Mouse (Mus musculus) monocyte, adult 5-6 weeks (primary cell): ENCODE results near the gene Rasgrf2. TPM values are rescaled to one million over a fixed set of nuclear protein-coding genes. Genes with fewer than 3 reads are reported as not detected.

Experiments used
- ATAC-seq: fragments of 153-309, 156-312 bp; replicated peaks from 2 replicates; pipeline ENCODE4 v1.8.0; 2017; ENCODE audit warnings: mild to moderate bottlenecking; ENCODE audit not compliant: low TSS enrichment, insufficient number of reproducible peaks, severe bottlenecking, poor library complexity, low FRiP score
- total RNA-seq: library from RNA; stranded (forward); fragments of 200-1000, 200-491, 200-594 nt; gene quantifications from 3 replicates; pipeline ENCODE4 v1.2.3, GENCODE M21; 2017

The Rasgrf2 gene
- total RNA-seq, 1 experiment from 2014 or later = 4.1 TPM

DNA sequence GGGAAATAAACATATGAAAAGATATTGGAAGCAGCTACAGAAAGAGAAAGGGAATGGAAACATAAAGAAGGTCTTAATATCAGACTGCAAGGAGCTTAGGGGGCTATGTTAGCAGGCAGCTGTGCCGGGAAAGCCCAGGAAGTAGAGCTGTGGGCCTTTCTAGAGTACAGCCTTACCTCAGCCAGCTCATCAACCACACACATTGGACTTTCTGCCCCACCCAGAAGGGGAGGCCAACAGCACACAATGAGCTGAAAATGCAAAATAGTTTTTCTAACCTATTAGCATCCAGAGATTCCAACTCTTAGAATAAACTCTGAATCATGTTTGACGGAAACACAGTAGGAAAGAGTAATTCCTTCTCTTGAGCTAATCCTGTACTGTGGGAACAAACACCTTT is 154.9 kb downstream of the Rasgrf2 start:
- no peak for ATAC-seq

DNA sequence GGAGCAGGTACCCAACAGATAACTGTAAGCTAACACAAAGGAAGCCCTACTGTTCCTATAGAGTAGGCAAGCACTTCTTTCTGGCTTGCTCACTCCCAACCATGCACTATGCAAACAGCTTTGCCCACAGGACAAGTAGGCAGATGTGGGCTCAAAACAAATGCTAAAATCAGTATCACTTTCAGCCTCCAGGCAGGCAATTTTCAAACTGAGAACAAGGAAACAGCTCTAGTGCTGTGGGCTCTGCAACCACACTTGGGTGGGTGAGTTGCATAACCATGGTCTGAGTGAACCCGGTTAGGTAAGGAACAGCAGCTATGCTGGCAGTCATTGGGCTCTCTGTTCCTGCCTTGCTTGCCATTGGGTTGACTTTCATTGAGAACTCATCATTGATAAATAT is 157.3 kb downstream of the Rasgrf2 start:
- ATAC-seq = no peak

- ATAC-seq = no peak
These were observed 160.2 kb downstream of the Rasgrf2 start for GRCm38 (mm10) chr13:91971246-91971645.

GRCm38 (mm10) chr13:91956474-91956873 is 175.0 kb downstream of the Rasgrf2 start:
- ATAC-seq = no peak

GRCm38 (mm10) chr13:91955646-91956045 is 175.8 kb downstream of the Rasgrf2 start:
- no peak for ATAC-seq

- ATAC-seq = no peak
These were observed 176.3 kb downstream of the Rasgrf2 start for GRCm38 (mm10) chr13:91955175-91955574.

GRCm38 (mm10) chr13:91940113-91940512 is 191.3 kb downstream of the Rasgrf2 start:
- ATAC-seq = no peak

GRCm38 (mm10) chr13:91938826-91939225 is 192.6 kb downstream of the Rasgrf2 start:
- no peak for ATAC-seq

GRCm38 (mm10) chr13:91937232-91937631 is 194.2 kb downstream of the Rasgrf2 start:
- no peak for ATAC-seq

DNA sequence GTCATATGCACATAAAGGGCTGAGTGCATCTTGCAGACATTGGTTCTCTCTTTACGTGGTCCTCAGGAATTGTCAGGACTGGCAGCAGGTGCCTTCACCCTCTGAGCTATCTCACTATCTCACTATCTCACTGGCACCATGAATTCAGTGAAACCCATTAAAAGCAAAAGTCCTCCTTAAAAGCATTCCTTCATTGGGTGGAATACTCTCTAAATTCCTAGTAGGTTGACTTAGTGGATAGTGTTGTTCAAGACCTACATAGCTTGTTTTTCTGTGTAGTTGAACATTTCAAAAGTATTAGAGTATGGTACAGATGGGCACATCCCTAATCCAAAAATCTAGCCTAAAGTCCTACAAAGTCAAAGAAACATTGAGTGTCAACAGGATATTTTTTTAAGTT is 199.3 kb downstream of the Rasgrf2 start:
- no peak for ATAC-seq

- no peak for ATAC-seq
These were observed 201.3 kb downstream of the Rasgrf2 start for GRCm38 (mm10) chr13:91929943-91930726.

DNA sequence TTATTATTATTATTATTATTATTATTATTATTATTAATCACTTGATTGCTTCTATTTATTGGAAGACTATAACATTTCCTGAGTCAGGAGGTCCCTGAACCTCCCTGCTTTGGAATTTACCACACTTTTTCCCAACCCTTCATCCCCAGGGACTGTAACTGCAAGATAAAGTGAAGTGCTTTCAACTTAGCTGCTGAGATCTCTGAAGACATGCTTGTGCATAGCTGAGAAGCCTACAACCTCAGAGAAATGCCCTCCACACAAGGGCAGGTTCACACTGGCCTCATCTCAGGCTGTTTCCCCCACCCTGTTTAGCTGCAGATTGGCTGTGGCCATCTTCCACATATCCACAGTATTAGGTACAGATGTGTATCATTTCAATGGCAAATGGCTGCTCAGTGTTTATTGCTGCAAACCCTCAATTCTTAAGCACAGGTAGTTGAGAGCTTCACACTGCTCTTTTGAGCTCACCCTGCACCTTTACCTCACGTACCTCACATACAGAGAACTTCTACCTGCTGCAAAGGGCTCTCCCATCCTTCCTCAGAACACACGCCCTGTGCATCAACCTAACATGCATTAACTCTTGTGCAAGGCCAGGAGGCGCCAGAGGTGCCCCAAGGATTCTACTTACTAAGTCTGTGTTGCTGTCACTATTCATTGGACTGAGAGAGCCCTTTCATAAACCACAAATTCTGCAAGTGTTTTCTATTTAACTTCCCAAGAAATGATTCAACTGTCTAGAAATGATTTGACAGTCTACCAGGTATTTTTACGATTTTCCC is 202.7 kb downstream of the Rasgrf2 start:
- ATAC-seq = no peak

DNA sequence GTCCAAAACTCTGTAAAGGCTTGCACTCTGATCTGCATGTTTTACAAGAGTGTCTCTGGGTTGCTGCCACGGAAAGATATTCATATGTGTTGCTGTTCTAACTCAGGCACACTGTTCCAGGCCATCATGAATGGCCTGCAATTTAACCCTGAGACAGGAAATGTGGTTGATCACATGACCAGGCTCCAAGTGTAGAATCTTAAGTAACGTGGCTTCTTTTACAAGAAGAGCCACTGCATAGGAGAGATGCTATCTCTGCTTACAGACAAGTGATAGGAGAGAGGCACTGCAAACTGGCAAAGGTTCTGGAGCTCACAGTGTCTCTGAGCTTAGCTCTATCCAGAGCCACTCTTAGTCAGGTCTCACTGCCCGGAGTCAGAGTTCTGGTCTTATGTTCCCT is 210.4 kb downstream of the Rasgrf2 start:
- ATAC-seq = no peak

GRCm38 (mm10) chr13:91918764-91919163 is 212.7 kb downstream of the Rasgrf2 start:
- no peak for ATAC-seq

DNA sequence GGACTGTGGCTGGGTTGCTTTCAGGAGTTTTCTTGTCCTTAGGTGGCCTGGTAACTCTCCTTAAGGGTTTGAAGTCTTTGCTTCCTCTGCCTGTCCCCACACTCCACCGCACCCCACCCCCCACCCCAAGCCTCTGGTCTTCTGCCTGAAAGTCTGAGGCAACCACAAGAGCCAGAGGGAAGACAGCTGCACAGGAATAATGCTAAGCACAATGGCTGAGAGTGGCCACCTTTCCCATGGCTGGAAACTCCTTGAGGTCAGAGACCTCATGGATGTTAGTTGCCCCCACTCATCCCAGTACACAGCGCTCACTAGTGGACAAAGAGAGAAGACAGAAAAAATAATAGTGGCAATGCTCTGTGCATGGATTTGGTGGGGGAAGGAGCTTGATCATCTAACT is 213.6 kb downstream of the Rasgrf2 start:
- no peak for ATAC-seq

DNA sequence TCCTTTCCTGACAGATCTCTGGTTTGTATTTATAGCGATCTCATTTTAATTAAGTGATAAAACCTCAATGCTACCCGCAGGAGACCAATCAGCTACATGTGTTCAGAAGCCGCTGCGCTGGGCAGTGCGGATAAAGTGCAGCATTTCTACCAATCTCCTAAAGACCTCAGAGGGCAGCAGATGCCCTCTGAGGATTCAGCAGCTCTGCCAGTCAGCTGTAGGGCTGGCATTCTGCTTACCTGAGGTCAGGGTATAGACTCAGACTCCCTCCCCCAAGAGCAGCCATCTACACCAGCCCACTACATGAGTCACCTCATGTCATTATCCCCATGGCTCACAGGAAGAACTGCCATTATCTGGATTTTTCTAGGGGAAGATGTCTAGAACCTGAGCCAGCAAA is 215.1 kb downstream of the Rasgrf2 start:
- no peak for ATAC-seq

- ATAC-seq = no peak
These were observed 215.7 kb downstream of the Rasgrf2 start for GRCm38 (mm10) chr13:91915582-91916239.

- no peak for ATAC-seq
These were observed 216.3 kb downstream of the Rasgrf2 start for GRCm38 (mm10) chr13:91915192-91915581.

- no peak for ATAC-seq
These were observed 219.8 kb downstream of the Rasgrf2 start for GRCm38 (mm10) chr13:91911652-91912051.

GRCm38 (mm10) chr13:91911211-91911610 is 220.2 kb downstream of the Rasgrf2 start:
- ATAC-seq = no peak
